Mouse (Mus musculus): ENCODE data around the gene Nr1d1.

Gene Nr1d1

DNA sequence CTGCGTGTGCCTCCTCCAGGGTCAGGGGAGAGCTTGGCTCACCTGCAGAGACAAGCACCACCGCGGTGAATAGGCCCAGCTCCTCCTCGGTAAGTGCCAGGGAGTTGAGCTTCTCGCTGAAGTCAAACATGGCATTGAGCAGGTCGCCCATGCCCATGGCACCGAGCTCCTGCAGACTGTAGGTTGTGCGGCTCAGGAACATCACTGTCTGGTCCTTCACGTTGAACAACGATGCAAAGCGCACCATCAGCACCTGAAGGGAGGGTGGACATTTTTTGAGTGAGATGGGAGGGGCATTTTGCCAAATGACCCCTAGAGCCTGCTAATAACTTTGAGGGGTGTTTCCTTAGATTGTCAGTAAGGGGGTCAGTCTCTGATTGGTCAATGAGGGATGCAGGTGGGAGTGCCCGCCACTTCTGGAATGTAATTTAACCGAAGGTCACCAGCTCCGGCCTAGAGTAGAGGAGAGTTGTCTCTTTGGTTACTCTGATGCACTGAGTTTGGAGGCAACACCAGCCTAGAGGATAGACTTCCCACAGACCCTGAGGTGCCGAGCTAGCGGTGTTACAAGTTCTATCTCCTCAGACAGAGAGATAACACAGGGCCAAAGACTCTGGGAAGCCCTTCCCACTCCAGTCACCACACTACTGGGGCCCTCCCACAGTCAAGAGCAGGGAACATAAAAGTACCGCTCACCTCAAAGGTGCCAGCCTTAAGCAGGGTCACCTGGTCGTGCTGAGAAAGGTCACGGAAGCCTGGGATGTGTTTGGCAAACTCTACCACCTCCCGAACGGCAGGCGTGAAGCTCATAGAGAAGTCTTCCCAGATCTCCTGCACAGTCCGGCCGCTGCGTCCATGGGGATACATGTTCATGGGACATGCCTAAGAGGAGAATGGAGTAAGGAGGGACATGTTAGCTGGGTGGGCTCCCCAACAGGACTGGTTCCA, 5.9 kb downstream of the Nr1d1 start:
- no peak for DNase-seq

DNA sequence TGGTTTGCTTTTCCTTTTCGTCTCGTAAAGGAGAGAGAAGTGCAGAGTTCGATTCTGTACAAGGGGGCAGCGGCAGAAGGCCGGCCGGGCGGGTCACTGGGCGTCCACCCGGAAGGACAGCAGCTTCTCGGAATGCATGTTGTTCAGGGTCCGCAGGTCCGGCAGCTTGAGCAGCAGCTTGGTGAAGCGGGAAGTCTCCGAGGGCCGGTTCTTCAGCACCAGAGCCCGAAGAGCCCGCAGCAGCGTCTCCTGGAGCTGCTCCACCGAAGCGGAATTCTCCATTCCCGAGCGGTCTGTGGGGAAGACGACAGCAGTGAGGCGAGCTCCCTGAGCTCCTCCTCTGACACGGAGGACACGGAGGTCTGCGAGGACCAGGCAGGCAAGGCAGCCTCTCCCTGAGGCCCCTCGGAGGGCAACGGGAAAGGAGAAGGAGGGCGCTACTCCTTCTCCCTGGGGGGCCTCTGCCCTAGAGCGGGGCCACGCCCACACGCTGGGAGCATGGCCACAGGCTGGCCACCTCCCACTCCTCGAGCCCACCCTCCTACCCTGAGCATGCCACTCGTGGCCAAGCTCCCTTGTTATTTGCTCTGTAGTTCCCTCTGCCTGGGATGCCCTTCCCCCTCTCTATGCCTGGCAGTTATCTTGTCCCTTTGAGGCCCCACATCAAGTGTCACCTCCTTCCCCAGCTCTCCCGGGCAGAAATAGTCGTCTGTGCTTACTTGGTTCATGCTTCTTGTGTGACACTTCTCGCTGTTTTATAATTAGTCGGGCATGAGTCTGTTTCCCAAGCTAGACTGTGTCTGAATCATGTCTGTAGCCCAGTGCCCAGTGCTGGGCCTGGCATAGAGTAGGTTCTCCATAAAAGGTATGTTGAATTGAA, 6.8 kb downstream of the Nr1d1 start:
- peak; percentile 61 for DNase-seq

DNA sequence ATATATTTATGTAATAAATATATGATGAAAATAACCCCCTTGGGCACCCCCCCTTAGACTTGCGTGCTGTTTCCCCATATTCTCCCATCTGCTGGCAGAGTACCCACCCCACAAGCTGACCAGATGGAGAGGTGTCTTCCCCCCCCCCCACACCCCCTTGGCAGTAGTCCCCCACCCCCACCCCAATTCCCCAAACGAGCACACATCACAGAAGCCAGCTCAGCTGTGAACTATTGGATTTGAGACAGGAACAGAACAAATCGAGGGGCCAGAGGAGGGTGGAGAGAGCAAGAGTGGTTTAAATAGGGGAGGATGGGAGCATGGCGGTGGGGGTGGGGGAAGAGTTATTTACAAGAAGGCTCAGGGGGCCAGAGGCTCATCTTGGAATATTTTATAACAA, 7.4 kb downstream of the Nr1d1 start:
- DNase-seq, result peak; percentile 11

- peak; percentile 61 for DNase-seq
Measured at GRCm38 (mm10) chr11:98767276-98767675, 7.9 kb downstream of the Nr1d1 start.

GRCm38 (mm10) chr11:98766816-98767215, 8.3 kb downstream of the Nr1d1 start:
- DNase-seq, result peak; percentile 13

- peak; percentile 11 for DNase-seq
Measured at GRCm38 (mm10) chr11:98766346-98766745, 8.8 kb downstream of the Nr1d1 start.

- DNase-seq, result peak; percentile 52
Measured at GRCm38 (mm10) chr11:98765421-98766309, 9.5 kb downstream of the Nr1d1 start.

GRCm38 (mm10) chr11:98764746-98765145, 10.4 kb downstream of the Nr1d1 start:
- no peak for DNase-seq

GRCm38 (mm10) chr11:98764091-98764490, 11.0 kb downstream of the Nr1d1 start:
- no peak for DNase-seq

- DNase-seq, result no peak
Measured at GRCm38 (mm10) chr11:98763502-98763861, 11.7 kb downstream of the Nr1d1 start.

GRCm38 (mm10) chr11:98762756-98763501, 12.2 kb downstream of the Nr1d1 start:
- no peak for DNase-seq

DNA sequence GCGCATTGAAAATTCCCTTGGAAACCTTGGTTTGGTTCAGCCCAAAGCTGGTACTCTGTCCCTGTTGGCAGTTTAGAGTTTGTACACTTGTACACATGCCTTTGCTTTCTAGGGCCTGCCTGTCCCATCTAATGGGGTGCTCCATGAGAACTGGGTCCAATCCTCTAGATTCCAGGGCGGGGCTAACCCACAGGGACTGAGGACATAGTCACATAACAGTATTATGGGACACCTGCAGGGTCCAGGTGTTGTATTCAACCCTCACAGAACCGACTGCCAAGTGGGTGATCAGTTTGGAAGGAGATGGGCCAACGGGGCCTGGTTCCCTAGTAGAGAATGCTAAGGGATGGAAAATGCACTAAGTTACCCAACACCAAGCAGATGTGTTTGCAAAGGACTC, 13.2 kb downstream of the Nr1d1 start:
- DNase-seq, result no peak

- DNase-seq, result no peak
Measured at GRCm38 (mm10) chr11:98756711-98757110, 18.4 kb downstream of the Nr1d1 start.

GRCm38 (mm10) chr11:98755726-98756380, 19.3 kb downstream of the Nr1d1 start:
- peak; percentile 30 for DNase-seq

GRCm38 (mm10) chr11:98754621-98755181, 20.4 kb downstream of the Nr1d1 start:
- DNase-seq, result peak; percentile 86

DNA sequence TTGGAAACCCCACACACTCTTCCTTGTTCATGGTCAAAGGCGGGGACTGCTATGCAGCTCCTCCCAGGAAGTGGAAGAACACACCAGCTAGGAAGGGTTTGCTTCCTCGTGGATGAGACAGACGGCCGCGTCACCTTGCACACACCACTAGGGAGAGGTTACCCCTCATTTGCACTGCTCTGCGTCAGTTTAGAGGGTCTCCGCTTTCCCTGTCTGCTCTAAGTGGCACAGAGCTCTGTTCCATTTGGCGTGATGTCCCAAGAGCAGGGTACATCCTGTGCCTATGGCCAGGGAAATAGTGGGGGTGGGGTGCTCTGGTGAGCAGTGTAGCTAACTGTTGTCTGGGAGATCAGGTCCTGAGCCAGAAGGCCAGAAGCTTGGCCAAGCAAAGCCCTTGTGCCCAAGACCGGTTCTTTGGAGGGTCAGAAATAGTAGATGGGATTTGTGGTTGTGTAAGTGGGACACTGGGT, 20.9 kb downstream of the Nr1d1 start:
- DNase-seq, result peak; percentile 37

DNA sequence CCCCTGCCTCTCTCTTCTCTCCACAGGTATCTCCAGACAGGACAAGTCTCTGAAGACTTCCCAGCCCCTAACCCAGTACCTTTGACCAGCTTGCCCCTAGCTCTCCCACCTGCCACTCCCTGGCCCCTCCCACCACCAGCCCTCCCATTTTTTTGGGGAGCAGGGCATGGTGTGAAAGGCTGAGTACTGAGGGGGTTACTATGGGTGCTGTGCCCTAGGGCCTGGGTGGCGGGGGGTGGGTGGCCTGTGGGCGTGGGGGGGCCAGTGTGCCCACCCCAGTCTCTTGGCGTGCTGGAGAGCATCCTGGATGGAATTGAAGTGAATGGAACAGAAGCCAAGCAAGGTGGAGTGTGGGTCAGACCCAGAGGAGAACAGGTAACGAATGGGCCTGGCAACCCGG, 21.9 kb downstream of the Nr1d1 start:
- no peak for DNase-seq

DNA sequence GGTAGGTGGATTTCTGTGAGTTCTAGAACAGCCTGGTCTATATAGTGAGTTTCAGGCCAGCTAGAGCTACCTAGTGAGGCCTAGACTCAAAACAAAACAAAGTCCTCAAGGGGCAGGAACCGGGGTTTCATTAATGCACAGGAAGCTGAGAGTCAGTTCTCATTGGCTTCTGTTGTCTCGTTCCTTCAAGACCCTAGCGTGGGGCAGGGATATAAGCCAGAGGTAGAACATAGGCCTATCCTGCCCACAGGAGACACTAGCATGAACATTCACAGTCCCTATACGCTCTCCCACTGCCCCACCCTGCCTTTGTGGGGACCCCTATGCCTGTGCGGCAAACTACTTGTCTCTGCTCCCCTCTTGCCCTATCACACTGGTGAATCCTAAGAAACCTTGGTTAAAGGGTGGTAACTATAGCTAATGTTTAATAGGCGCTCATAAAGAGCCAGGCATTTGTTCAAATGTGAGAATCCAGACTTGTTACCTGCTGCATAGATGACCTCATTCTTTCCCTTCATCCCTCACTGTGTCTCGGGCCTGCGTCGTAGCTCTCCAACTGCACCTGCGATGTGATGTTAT, 22.5 kb downstream of the Nr1d1 start:
- no peak for DNase-seq

DNA sequence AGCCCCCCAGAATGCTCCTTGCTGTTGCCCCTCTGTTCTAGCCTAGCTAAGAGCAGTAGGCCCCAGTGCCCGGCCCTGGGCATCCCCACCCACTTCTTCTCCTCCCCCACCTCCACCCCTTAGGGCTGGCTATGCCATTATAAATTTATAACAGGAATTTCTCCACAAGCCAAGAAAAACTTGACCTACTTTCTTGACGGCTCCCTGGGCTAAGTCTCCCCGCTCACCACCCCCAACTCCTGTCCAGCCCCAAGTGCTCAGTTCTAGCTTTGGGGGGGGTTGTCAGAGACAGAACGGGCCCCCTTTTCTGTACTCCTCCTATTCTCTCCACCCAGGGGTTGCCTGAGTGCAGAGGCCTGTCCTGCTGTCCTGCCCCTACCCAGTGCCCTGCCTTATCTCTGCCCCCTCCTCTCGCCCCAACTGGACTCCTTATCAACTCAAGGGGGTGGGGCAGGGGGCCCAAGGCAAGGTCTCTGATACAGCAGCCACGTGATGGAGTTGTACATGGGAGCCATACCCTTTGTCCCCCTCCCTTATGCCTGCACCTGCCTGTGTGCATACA, 23.8 kb downstream of the Nr1d1 start:
- DNase-seq, result peak; percentile 77

Data from kidney, postnatal 10 days (tissue).